Mouse (Mus musculus) bone marrow, adult 2 months (tissue): ENCODE measurements around the gene Rybp.

Experiments
- CTCF ChIP-seq: fragments of 200-500 bp; IDR thresholded peaks from 2 replicates; pipeline ENCODE4 v1.5.1; 2011; ENCODE audit warnings: low read length, control low read depth; ENCODE audit not compliant: control insufficient read depth, insufficient read depth
- POLR2A ChIP-seq: fragments of 200-500 bp; IDR thresholded peaks from 2 replicates; pipeline ENCODE4 v1.6.1; 2011; ENCODE audit warnings: low read depth, mild to moderate bottlenecking, control low read depth, low read length, borderline replicate concordance; ENCODE audit not compliant: control insufficient read depth

- no peak for TF ChIP-seq POLR2A
- no peak for TF ChIP-seq CTCF
Observed at GRCm38 (mm10) chr6:100214132-100214913, 73.0 kb downstream of the Rybp start.
